Mouse (Mus musculus): ENCODE results near the gene Olfr473.
"Not testable (repeated sequence)": the region's sequence is repeated elsewhere in the genome, so short reads cannot be mapped to it uniquely, and the experiment has no call there.

Gene Olfr473

DNA sequence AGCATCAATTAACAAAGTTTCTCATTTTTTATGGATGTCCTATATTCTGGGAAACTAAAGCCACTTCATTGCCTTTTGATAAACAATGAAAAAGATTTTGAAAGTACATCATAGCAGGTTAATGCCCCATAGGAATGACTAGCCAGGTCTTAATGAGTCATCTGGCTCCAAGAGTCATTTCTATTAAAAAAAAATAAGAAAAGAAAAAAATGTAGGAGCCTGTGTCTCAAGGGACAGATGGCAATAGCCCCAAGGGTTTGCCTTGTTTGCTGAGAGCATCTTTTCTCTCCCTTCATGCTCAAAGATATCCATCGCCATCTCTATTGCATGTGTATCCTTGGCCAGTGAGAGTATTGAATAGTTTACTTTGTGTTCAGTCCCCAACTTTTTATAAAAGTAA lies at the start of gene Olfr473:
Gene Olfr473, plus strand, starts transcription at position 301 of the 400 bp plus-strand sequence.
- no peak for DNase-seq (ENCODE audit: low spot score)

DNA sequence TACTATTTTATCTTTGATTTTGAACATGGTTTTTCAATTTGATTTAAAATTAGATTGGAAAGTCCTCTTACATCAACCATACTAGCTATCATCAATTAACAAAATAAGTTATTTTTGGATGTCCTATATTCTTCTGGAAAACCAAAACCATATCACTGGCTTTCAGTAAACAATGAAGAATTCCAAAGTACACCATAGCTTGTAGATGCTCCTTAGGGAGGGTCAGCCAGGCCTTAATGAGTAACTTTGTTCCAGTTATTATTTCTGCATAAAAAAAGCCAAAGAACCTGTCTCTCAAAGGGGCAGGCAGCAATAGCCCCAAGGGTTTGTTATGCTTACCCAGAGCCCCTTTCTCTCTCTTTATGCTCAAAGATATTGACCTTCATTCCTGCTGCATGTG lies 32.6 kb upstream of the Olfr473 start, which contains the start of gene Olfr472:
Gene Olfr472, plus strand, starts transcription at position 301 of the 400 bp plus-strand sequence.
- no peak for DNase-seq (ENCODE audit: low spot score)

DNA sequence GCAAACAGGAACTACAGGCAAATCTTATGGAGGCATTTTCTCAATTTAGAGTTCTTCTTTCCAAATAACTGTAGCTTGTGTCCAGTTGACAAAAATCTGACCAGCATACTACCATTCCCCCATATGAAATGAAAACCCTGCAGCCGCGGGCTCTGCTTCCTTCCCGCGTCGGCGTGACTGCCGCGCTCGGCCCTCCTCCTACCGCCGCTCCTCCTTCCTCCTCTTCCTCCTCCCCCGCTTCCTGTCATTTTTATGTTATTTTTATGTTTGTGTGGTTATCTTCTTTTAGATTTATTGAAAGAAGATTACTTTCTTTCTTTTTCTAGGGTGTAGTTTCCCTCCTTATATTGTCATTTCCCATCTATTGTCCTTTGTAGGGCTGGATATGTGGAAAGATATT lies 22.3 kb downstream of the Olfr473 start:
- DNase-seq (ENCODE audit: low spot score): not testable (repeated sequence)

DNA sequence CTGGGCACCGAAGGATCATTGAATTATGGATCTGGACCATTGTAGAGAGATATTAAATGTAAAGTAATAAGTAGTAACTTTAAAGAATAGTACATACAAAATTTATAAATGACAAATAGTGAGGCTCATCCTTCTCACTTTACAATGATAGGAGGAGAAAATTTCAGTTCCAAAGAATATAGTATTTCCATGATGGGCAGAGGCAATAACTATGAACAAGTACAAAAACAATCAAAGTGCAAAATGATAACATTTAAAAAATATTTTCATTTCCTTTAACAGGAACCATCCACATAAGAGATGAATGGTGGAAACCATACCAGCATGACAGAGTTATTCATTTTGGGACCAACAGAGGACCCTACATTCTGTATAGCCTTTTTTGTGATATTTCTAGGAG lies 24.1 kb downstream of the Olfr473 start, which contains the start of gene Olfr474:
Gene Olfr474, plus strand, starts transcription at position 301 of the 400 bp plus-strand sequence.
- no peak for DNase-seq (ENCODE audit: low spot score)

DNA sequence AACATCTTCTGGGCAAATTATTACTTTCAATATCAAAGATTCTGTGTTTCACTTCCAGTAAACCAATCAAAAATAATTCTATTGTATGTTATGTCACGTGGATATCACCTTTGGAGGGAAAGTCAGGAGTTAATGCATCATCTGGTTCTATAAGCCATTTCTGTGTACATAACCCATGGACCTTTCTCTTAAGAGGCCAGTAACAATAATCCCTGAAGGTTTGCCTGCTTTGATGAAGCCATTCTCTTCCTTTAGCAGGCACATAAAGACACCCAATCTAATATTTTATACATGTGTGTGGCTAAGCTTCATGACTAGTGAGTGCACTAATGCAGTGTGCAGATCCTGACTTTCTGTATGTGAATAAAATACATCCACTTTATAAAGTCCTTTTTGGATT lies 34.3 kb downstream of the Olfr473 start, which contains the start of gene Olfr476:
Gene Olfr476, plus strand, starts transcription at position 301 of the 400 bp plus-strand sequence.
- no peak for DNase-seq (ENCODE audit: low spot score)
